Mouse (Mus musculus) heart, embryonic 13.5 days (tissue): Measurements from ENCODE around the gene Ap2b1. TPM values are rescaled to one million over a fixed set of nuclear protein-coding genes. Genes with fewer than 3 reads are reported as not detected.

Experiments
- ATAC-seq: fragments of 200-750 bp; cut with Nextera tagmentation; 2 replicates; pipeline ENCODE4 v1.8.0; 2017; ENCODE audit warnings: moderate TSS enrichment; ENCODE audit not compliant: insufficient number of reproducible peaks, low FRiP score, low TSS enrichment; ENCODE audit errors: extremely low read depth
- H3K27ac ChIP-seq: fragments of 300-500 bp; sonication (generic); replicated peaks from 2 replicates; pipeline ENCODE4 v1.5.1; 2015; ENCODE audit warnings: moderate library complexity, mild to moderate bottlenecking, inconsistent platforms
- H3K27me3 ChIP-seq: fragments of 300-500 bp; sonication (generic); replicated peaks from 2 replicates; pipeline ENCODE4 v1.6.1; 2015; ENCODE audit warnings: mild to moderate bottlenecking, inconsistent platforms
- H3K36me3 ChIP-seq: fragments of 300-500 bp; sonication (generic); 2 replicates; pipeline ENCODE4 v1.6.1; 2015; ENCODE audit warnings: mild to moderate bottlenecking, inconsistent platforms
- H3K4me1 ChIP-seq: fragments of 300-500 bp; sonication (generic); 2 replicates; pipeline ENCODE4 v1.6.1; 2015; ENCODE audit warnings: inconsistent platforms
- H3K4me2 ChIP-seq: fragments of 300-500 bp; sonication (generic); 2 replicates; pipeline ENCODE4 v1.6.1; 2015; ENCODE audit warnings: inconsistent platforms, mild to moderate bottlenecking, moderate library complexity
- H3K4me3 ChIP-seq: fragments of 300-500 bp; sonication (generic); 2 replicates; pipeline ENCODE4 v1.5.1; 2015; ENCODE audit warnings: moderate library complexity, mild to moderate bottlenecking, inconsistent platforms
- H3K9ac ChIP-seq: fragments of 300-500 bp; sonication (generic); 2 replicates; pipeline ENCODE4 v1.6.1; 2015; ENCODE audit warnings: inconsistent platforms, mild to moderate bottlenecking, moderate library complexity
- H3K9me3 ChIP-seq: fragments of 300-500 bp; sonication (generic); 2 replicates; pipeline ENCODE4 v1.6.1; 2016; ENCODE audit warnings: inconsistent platforms
- WGBS: fragments of 180-500 bp; shearing (Covaris S2); methylation state at CpG from one replicate; pipeline ENCODE4 v1.1.7; 2015; ENCODE audit warnings: mixed read lengths; 5-methylcytosine and 5-hydroxymethylcytosine counted together
- polyA plus RNA-seq: library from polyadenylated mRNA; unstranded; fragments of >200 nt; fragmentation: Nextera tagmentation; extraction: Ambion mirVana; gene quantifications from 2 replicates; pipeline ENCODE4 v1.2.1, GENCODE M21; 2015

The Ap2b1 gene
- polyA plus RNA-seq, 1 experiment from 2014 or later: 37.2 TPM

- peaks cover 7% of the 10 kb centered on the region; the same call in 1 of the 2 replicates for H3K27me3 ChIP-seq
- H3K4me3 ChIP-seq: 0 out of 2 replicates have a peak overlapping the region, but pooled peaks have one; percentile 6
- no peak for ATAC-seq
- H3K9ac ChIP-seq: no peak overlapping the region
- 0 out of 2 replicates have a peak, but pooled peaks cover 4% of the 10 kb centered on the region for H3K4me1 ChIP-seq
- peak overlapping the region; percentile 50 for H3K4me2 ChIP-seq
- 57% methylated on average over 2 of the region's 2 CpGs for WGBS
- no peaks in the 10 kb centered on the region for H3K36me3 ChIP-seq
- no peaks in the 10 kb centered on the region for H3K9me3 ChIP-seq
- H3K27ac ChIP-seq: no peak overlapping the region
Observed at GRCm38 (mm10) chr11:83282084-83282483, 16.7 kb upstream of the Ap2b1 start.

DNA sequence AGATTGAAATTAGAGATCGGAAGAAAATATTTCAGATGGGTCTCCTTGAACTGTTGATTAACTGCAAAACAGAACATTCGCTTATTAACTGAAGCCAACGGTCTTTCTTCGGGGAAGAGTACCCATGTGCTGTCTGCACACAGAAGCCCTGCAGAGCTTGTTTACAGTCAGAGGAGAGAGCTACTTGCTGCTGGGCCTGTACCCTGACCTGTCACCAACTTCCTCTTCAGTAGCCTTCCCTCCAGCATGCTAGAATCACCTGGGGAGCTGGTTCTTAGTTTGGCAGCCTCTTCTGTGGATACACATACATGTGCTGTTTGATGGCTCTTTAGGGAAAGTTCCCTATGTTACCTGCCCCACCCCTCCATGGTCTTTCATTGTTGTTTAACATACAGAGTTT, 13.2 kb upstream of the Ap2b1 start:
- peak overlapping the region; percentile 29 for H3K4me3 ChIP-seq
- ATAC-seq: no peak
- H3K9ac ChIP-seq: no peak overlapping the region
- peak overlapping the region; percentile 50 for H3K4me2 ChIP-seq
- WGBS: 85% methylated on average over 4 of the region's 4 CpGs
- no peaks in the 10 kb centered on the region for H3K36me3 ChIP-seq
- H3K27me3 ChIP-seq: peaks cover 7% of the 10 kb centered on the region; the same call in 1 of the 2 replicates
- H3K9me3 ChIP-seq: no peaks in the 10 kb centered on the region
- H3K27ac ChIP-seq: no peak overlapping the region; the same call in 1 of the 2 replicates
- H3K4me1 ChIP-seq: peaks cover 1% of the 10 kb centered on the region

DNA sequence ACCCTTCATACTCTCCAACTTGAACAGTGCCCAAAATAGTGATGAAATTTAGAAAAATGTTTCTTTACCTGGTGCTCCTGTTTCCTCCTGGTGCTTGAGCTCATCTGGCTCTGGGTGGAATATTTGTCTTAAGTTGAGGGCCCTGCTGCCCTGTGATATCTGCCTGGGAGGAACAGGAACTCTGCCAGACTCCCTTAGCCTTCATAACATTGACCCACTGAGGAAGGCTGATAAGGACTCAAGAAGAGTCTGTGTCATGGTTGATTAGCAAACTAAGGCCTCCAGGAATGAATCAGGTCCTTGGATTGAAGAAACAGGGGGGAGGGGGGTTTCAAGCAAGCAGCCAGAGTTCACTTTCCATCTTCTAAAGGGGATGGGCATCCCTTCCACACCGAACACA, 12.3 kb upstream of the Ap2b1 start, which contains the start of gene Slfn14:
Gene Slfn14 (minus strand): TSS at position 161 of the 400 bp plus-strand sequence.
- 44% methylated on average over 1 of the region's 1 CpGs for WGBS
- Histone ChIP-seq H3K4me2 (peak within 1 kb of the TSS; percentile 50), H3K9me3 (no peaks in the 10 kb centered on the region), H3K36me3 (no peaks in the 10 kb centered on the region), H3K4me3 (peak within 1 kb of the TSS; percentile 29), H3K4me1 (peaks cover 6% of the 10 kb centered on the region), H3K27ac (no peak within 1 kb of the TSS; the same call in 1 of the 2 replicates), H3K27me3 (peaks cover 7% of the 10 kb centered on the region; the same call in 1 of the 2 replicates), H3K9ac (no peak within 1 kb of the TSS)
- ATAC-seq: no peak

GRCm38 (mm10) chr11:83289036-83289435, 9.8 kb upstream of the Ap2b1 start:
- H3K27ac ChIP-seq: no peak overlapping the region
- H3K4me2 ChIP-seq: no peak overlapping the region
- H3K4me1 ChIP-seq: peaks cover 22% of the 10 kb centered on the region
- ATAC-seq: no peak
- no peaks in the 10 kb centered on the region for H3K27me3 ChIP-seq
- no peak overlapping the region for H3K4me3 ChIP-seq
- H3K9me3 ChIP-seq: no peaks in the 10 kb centered on the region
- peaks cover 2% of the 10 kb centered on the region; the same call in 1 of the 2 replicates for H3K36me3 ChIP-seq
- H3K9ac ChIP-seq: no peak overlapping the region
- 83% methylated on average over 5 of the region's 5 CpGs for WGBS

DNA sequence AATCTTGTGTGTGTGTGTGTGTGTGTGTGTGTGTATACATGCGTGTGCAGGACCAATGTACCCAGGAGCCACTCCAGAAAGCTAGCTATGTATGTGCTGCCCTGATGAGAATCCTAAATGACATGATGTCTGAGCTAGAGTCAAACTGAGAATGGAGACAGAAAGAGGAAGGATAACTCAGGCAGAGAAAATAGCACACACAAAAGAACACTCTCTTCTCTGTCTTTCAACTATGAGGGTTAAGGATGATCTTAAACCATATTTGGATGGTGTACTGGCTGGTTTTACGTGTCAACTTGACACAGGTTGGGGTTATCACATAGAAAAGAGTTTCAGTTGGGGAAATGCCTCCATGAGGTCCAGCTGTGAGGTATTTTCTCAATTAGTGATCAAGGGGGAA, 9.2 kb upstream of the Ap2b1 start:
- no peak for ATAC-seq
- WGBS: 80% methylated on average over 2 of the region's 2 CpGs
- H3K9ac ChIP-seq: no peak overlapping the region

DNA sequence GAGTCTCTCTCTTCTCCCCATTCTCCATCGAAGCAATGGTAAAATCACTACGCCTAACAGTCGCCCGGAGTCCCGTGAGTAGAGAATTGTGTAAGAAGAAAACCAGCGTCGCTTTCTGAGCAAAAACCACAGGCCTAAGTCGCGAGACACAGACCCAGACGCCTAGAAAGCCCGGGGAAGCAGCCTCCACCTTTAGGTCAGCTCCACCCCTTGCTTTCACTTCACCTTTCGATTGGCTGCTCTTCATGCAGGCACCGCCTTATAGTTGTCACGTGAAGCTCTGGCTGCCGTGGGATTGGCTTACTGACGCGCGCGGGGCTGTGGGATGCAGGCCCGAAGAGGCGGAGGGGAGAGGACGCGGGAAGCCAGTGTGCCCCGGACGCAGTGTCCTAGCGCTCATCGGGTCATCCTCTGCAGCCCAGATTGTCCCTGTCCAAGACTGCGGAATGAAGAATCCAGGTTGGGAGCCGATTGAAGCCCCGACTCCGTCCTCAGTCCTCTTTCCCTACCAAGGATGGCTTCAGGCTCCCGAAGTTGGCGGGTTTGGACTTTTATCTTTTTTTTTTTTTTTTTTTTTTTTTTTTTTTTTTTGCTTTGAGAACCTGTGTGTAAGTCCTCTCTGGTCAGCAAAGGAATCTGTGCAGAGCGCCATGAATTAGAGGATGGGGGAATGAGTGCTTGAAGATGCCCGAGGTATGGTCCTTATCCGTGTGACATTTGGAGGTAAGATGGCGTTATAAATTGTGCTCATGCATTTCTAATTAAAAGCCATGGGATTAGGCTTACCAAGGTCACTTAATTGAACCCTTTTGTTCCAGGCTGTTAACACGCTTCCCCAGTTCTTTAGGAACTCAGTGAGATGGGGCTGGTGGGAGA, 7.2 kb upstream of the Ap2b1 start:
- peaks cover 27% of the 10 kb centered on the region for H3K36me3 ChIP-seq
- peak overlapping the region; percentile 93 for H3K4me2 ChIP-seq
- peak overlapping the region; percentile 84 for H3K4me3 ChIP-seq
- no peaks in the 10 kb centered on the region for H3K27me3 ChIP-seq
- peaks cover 24% of the 10 kb centered on the region for H3K4me1 ChIP-seq
- H3K27ac ChIP-seq: peak overlapping the region; percentile 87
- peak overlapping the region; percentile 92 for H3K9ac ChIP-seq
- ATAC-seq: peak; percentile 100
- H3K9me3 ChIP-seq: no peaks in the 10 kb centered on the region
- WGBS: under 1% methylated on average over 38 of the region's 38 CpGs

More for the DNA sequence above, 9.2 kb upstream of the Ap2b1 start:
- Histone ChIP-seq H3K27ac (no peak overlapping the region), H3K36me3 (peaks cover 7% of the 10 kb centered on the region), H3K9me3 (no peaks in the 10 kb centered on the region), H3K4me2 (no peak overlapping the region), H3K27me3 (no peaks in the 10 kb centered on the region), H3K4me3 (no peak overlapping the region), H3K4me1 (peaks cover 24% of the 10 kb centered on the region)

DNA sequence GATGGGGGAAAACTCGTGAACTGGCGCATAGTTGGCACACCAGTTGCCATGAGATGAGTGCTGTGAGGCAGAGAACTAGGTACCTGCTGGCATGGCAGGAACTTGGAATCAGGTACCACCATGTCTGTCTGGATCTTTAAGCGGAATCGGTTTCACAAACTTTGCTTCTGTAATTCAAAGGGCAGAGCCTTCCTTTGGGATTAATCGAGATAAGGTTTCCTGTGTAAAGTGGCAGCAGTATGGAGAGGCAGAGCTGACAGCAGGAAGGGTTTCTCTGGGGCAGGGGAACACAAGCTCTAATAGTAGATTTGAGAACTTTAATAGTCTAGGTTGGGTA, 6.6 kb upstream of the Ap2b1 start:
- peak overlapping the region; percentile 84 for H3K4me3 ChIP-seq
- peak overlapping the region; percentile 92 for H3K9ac ChIP-seq
- H3K36me3 ChIP-seq: peaks cover 33% of the 10 kb centered on the region
- WGBS: 1% methylated on average over 5 of the region's 5 CpGs
- H3K27me3 ChIP-seq: no peaks in the 10 kb centered on the region
- peak overlapping the region; percentile 87 for H3K27ac ChIP-seq
- H3K4me1 ChIP-seq: peaks cover 28% of the 10 kb centered on the region
- H3K4me2 ChIP-seq: peak overlapping the region; percentile 93
- ATAC-seq: no peak
- no peaks in the 10 kb centered on the region for H3K9me3 ChIP-seq

GRCm38 (mm10) chr11:83293182-83293581, 5.6 kb upstream of the Ap2b1 start:
- no peak for ATAC-seq
- peaks cover 38% of the 10 kb centered on the region for H3K4me1 ChIP-seq
- WGBS: 87% methylated on average over 1 of the region's 1 CpGs

DNA sequence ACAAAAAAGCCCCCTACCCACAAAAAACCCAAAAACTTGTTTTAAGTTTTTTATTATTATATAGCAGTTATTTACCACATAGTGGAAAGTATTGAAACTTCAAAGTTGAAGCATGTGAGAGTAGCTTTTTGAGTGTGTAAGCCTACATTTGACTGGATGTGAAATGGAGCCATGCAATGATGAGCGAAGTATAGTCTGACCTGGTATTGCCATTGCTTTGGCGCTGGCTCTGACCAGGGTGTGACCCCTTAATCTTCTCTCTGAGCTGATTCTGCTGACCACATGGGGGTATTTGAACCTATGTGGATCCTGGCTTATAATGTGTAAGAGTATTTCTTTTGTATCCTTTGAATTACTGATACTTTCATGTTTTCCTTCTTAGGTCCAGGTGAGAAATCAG, 4.7 kb upstream of the Ap2b1 start:
- no peaks in the 10 kb centered on the region for H3K9me3 ChIP-seq
- H3K4me2 ChIP-seq: peak overlapping the region; percentile 93
- H3K9ac ChIP-seq: no peak overlapping the region
- 88% methylated on average over 2 of the region's 2 CpGs for WGBS
- no peak for ATAC-seq
- no peak overlapping the region for H3K27ac ChIP-seq
- peaks cover 33% of the 10 kb centered on the region for H3K36me3 ChIP-seq
- no peaks in the 10 kb centered on the region for H3K27me3 ChIP-seq
- H3K4me1 ChIP-seq: peaks cover 40% of the 10 kb centered on the region
- H3K4me3 ChIP-seq: no peak overlapping the region

More at GRCm38 (mm10) chr11:83293182-83293581, 5.6 kb upstream of the Ap2b1 start:
- peak overlapping the region; percentile 93 for H3K4me2 ChIP-seq
- no peaks in the 10 kb centered on the region for H3K9me3 ChIP-seq
- peaks cover 33% of the 10 kb centered on the region for H3K36me3 ChIP-seq
- H3K27me3 ChIP-seq: no peaks in the 10 kb centered on the region
- peak overlapping the region; percentile 92 for H3K9ac ChIP-seq
- H3K4me3 ChIP-seq: peak overlapping the region; percentile 84
- H3K27ac ChIP-seq: no peak overlapping the region

- H3K9ac ChIP-seq: peak overlapping the region; percentile 89
- peak overlapping the region; percentile 75 for H3K4me3 ChIP-seq
- no peaks in the 10 kb centered on the region for H3K27me3 ChIP-seq
- 70% methylated on average over 6 of the region's 6 CpGs for WGBS
- peaks cover 39% of the 10 kb centered on the region for H3K4me1 ChIP-seq
- ATAC-seq: no peak
- H3K36me3 ChIP-seq: peaks cover 33% of the 10 kb centered on the region
- no peaks in the 10 kb centered on the region for H3K9me3 ChIP-seq
- H3K4me2 ChIP-seq: peak overlapping the region; percentile 85
- H3K27ac ChIP-seq: peak overlapping the region; percentile 91; the same call in 1 of the 2 replicates
Observed at GRCm38 (mm10) chr11:83297816-83298215, 1.0 kb upstream of the Ap2b1 start.

- Histone ChIP-seq H3K27ac (no peak overlapping the region), H3K4me1 (peaks cover 41% of the 10 kb centered on the region), H3K27me3 (no peaks in the 10 kb centered on the region), H3K9ac (no peak overlapping the region), H3K4me3 (peak overlapping the region; percentile 75; the same call in 1 of the 2 replicates), H3K36me3 (peaks cover 26% of the 10 kb centered on the region), H3K9me3 (no peaks in the 10 kb centered on the region), H3K4me2 (peak overlapping the region; percentile 85)
- ATAC-seq: no peak
- WGBS: 88% methylated on average over 9 of the region's 9 CpGs
Observed at GRCm38 (mm10) chr11:83299724-83300123, 900 bp downstream of the Ap2b1 start.
